Mouse (Mus musculus): ENCODE measurements around the gene Daxx. TPM values are rescaled to one million over a fixed set of nuclear protein-coding genes. Genes with fewer than 3 reads are reported as not detected.
A peak's percentile ranks its signal among the peaks of the same experiment; 100 is the strongest.

Daxx gene
- polyA plus RNA-seq, 1 experiment: 43.8 TPM

DNA sequence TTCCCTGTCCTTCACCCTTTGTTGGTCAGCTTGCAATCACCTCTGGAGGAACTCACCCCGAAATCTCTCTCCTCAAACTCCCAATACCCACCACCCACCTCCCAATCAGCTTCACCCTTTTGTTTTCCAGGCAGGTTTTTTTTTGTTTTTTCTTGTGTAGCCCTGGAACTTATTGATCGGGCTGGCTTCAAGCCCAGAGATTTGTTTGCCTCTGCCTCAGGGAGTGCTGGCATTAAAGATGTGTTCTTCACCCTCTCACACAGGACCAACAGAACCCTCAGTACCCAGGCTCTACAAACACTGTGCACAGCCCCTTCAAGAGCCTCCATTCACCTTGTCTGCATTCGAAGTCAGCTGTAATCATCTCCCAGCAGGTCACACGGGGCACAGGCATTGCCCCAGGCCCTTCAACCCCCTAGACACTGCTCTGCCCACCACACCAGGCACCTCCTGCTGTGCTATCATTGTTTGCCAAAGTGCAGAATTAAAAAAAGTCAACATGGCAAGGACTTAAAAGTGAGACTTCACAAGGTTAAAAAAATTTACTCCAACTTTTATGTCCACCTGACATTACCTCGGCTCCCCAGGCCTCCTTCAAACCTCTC, 44.8 kb downstream of the Daxx start:
- TF ChIP-seq CTCF (IDR thresholded peaks at IDR 0.05; ENCODE audit: borderline replicate concordance, extremely low read depth, insufficient read depth, insufficient read length) (no peak), POLR2A (IDR thresholded peaks at IDR 0.05; ENCODE audit: borderline replicate concordance, extremely low read depth, insufficient read depth, insufficient read length, poor library complexity, severe bottlenecking) (no peak)
- no peak for DNase-seq (ENCODE audit: low read depth)

DNA sequence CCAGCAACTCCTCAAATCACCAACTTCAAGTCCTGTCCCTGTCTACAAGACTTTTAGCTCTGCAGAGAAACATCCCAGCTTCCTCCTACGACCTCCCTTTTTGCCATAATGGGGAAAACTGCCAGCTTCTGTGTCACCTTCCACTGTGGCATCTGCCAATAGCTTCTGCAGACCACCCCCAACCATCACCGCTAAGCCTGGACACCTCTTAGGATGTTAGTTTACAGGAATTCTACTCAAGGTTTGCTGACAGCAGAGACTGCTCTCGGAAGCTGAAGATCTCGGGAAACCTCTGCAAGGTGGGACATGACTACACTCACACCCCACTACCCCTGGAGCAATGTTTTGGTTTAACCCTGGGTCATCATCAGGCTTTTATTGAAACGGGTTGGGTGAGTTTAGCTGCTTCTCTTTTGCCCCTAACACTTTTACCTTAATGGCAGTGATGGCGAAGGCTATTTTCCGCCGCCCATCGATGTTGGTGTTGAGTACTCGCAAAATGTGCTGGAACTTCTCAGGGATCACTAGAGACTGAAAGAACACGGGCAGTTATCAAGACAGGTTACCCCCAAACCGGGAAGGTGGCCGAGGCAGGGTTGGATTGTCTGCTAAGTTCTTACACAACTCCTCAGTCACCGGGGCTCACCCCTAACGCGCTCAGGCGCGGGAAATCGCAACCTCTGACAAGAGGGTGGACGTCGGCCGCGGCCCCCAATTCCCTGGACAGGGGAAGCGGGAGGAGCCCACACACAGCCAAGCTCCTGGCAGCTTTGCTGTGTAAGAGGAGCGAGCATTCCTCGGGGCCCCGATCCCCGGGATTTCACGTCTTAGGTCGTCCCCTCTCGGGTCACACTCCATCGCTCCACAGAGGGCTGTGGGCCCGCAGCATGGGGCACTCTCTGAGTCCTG, 45.7 kb downstream of the Daxx start:
- no peak for DNase-seq (ENCODE audit: low read depth)
- no peak for TF ChIP-seq CTCF (IDR thresholded peaks at IDR 0.05; ENCODE audit: borderline replicate concordance, extremely low read depth, insufficient read depth, insufficient read length)

- TF ChIP-seq CTCF (IDR thresholded peaks at IDR 0.05; ENCODE audit: borderline replicate concordance, extremely low read depth, insufficient read depth, insufficient read length) (0 out of 2 replicates have a peak, but pooled peaks have one; percentile 25), POLR2A (IDR thresholded peaks at IDR 0.05; ENCODE audit: borderline replicate concordance, extremely low read depth, insufficient read depth, insufficient read length, poor library complexity, severe bottlenecking) (peak; percentile 83; the same call in 1 of the 2 replicates)
- DNase-seq (ENCODE audit: low read depth): peak; percentile 99
Measured at GRCm38 (mm10) chr17:33955555-33956214, 46.5 kb downstream of the Daxx start, which contains the start of the genes Vps52 and Rps18. Gene Vps52 (plus strand): TSS chr17:33955812. Gene Rps18 (minus strand): TSS chr17:33956001.

DNA sequence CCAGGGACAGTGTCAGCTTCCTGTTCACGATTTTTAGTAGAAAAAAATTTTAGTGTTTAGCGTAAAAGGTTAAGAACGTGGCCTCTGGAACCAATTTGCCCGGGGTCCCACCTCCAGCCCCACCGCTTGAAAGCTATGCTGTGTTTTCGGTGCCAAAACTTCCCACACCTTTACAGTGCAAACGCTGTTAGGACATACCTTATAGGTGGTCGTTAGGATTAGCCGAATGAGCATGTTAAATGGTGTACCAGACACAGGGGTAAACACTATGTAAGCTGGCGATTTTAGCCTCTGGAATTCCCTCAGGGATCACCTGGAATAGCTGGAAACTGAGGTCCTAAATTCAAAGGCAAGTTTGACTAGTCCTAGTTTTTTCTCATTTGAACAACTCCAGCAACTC, 47.1 kb downstream of the Daxx start:
- no peak for TF ChIP-seq POLR2A (IDR thresholded peaks at IDR 0.05; ENCODE audit: borderline replicate concordance, extremely low read depth, insufficient read depth, insufficient read length, poor library complexity, severe bottlenecking)
- DNase-seq (ENCODE audit: low read depth): no peak

DNA sequence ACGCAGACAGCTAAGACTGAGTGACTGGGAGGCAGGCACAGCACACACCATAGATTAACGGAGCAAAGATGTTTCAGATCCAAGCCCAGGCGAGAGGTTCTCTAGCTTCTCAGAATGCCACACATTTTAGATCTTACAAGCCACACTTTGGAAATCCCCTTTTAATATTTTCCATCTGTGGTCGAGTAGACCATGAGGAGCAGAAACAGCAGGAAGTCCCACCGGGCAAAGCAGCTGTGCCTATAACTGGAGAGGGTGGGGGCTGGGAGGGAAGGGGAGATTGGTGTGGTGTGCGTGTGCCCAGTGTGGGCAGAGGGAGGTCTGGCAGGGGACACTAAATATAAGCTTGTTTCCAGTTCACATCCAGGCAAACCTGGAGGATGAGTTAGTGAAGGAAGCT, 48.3 kb downstream of the Daxx start:
- no peak for DNase-seq (ENCODE audit: low read depth)
- TF ChIP-seq CTCF (IDR thresholded peaks at IDR 0.05; ENCODE audit: borderline replicate concordance, extremely low read depth, insufficient read depth, insufficient read length): no peak
- no peak for TF ChIP-seq POLR2A (IDR thresholded peaks at IDR 0.05; ENCODE audit: borderline replicate concordance, extremely low read depth, insufficient read depth, insufficient read length, poor library complexity, severe bottlenecking)

DNA sequence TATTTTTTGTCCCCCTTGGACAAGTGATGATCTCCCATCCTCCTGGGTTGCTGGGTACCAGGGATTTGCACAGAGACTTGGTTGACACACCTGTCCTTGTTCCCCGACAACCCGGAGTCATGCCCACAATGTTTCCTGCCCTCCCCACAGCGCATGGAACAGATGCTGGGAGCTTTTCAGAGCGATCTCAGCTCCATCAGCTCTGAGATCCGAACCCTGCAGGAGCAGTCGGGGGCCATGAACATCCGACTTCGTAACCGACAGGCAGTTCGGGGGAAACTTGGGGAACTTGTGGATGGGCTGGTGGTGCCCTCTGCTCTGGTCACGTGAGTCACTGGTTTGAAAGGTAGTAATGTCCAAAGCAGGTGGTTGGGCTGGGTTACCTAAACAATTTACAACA, 49.2 kb downstream of the Daxx start:
- no peak for DNase-seq (ENCODE audit: low read depth)

DNA sequence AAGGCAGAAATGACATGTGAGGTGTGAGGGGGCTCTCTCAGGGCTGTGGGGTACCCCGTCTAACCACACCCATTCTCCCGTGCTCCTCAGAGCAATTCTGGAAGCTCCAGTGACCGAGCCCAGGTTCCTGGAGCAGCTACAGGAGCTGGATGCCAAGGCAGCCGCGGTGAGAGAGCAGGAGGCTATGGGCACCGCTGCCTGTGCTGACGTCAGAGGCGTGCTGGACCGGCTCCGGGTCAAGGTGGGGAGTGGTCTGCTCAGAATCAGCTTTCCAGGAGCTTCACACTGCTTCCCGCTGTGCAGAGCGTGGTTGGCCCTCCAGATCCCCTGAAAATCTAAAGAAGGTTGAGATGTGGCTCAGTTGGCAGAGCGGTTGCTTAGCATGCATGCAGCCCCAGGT, 49.9 kb downstream of the Daxx start:
- TF ChIP-seq CTCF (IDR thresholded peaks at IDR 0.05; ENCODE audit: borderline replicate concordance, extremely low read depth, insufficient read depth, insufficient read length) (no peak), POLR2A (IDR thresholded peaks at IDR 0.05; ENCODE audit: borderline replicate concordance, extremely low read depth, insufficient read depth, insufficient read length, poor library complexity, severe bottlenecking) (no peak)
- no peak for DNase-seq (ENCODE audit: low read depth)

More for the DNA sequence above, 49.2 kb downstream of the Daxx start:
- TF ChIP-seq POLR2A (IDR thresholded peaks at IDR 0.05; ENCODE audit: borderline replicate concordance, extremely low read depth, insufficient read depth, insufficient read length, poor library complexity, severe bottlenecking) (no peak), CTCF (IDR thresholded peaks at IDR 0.05; ENCODE audit: borderline replicate concordance, extremely low read depth, insufficient read depth, insufficient read length) (no peak)

DNA sequence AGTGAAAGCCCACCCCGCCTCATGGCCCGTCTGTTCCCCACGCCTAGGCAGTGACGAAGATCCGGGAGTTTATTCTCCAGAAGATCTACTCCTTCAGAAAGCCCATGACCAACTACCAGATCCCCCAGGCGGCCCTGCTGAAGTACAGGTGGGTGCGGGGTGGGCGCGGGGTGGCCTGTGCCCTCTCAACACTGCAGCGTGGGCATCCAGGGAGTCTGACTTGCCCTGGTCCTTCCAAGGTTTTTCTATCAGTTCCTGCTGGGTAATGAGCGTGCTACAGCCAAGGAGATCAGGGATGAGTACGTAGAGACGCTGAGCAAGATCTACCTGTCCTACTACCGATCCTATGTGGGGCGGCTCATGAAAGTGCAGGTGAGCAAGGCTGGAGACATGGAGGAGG, 50.7 kb downstream of the Daxx start:
- no peak for DNase-seq (ENCODE audit: low read depth)
- no peak for TF ChIP-seq POLR2A (IDR thresholded peaks at IDR 0.05; ENCODE audit: borderline replicate concordance, extremely low read depth, insufficient read depth, insufficient read length, poor library complexity, severe bottlenecking)
- TF ChIP-seq CTCF (IDR thresholded peaks at IDR 0.05; ENCODE audit: borderline replicate concordance, extremely low read depth, insufficient read depth, insufficient read length): no peak

GRCm38 (mm10) chr17:33962876-33963275, 53.7 kb downstream of the Daxx start:
- no peak for TF ChIP-seq POLR2A (IDR thresholded peaks at IDR 0.05; ENCODE audit: borderline replicate concordance, extremely low read depth, insufficient read depth, insufficient read length, poor library complexity, severe bottlenecking)
- TF ChIP-seq CTCF (IDR thresholded peaks at IDR 0.05; ENCODE audit: borderline replicate concordance, extremely low read depth, insufficient read depth, insufficient read length): no peak
- DNase-seq (ENCODE audit: low read depth): no peak

Other genes with a start within 250 kb of the Daxx start
- 206 and 243 TPM in 2 replicates for gene Hnrnpm, start 222.6 kb upstream of the Daxx start, polyA plus RNA-seq (2012; rRNA removed)
- gene March2, start 190.7 kb upstream of the Daxx start, polyA plus RNA-seq (2012; rRNA removed): 59.3 and 65.7 TPM in 2 replicates
- 633 and 642 TPM in 2 replicates for gene Rab11b, start 148.9 kb upstream of the Daxx start, polyA plus RNA-seq (2012; rRNA removed)
- gene Angptl4, start 127.6 kb upstream of the Daxx start, polyA plus RNA-seq (2012; rRNA removed): 9.8 and 10.6 TPM in 2 replicates
- 50.7 and 61.9 TPM in 2 replicates for gene Kank3, start 98.9 kb upstream of the Daxx start, polyA plus RNA-seq (2012; rRNA removed)
- 1,048 and 1,174 TPM in 2 replicates for gene Rps28, start 84.9 kb upstream of the Daxx start, polyA plus RNA-seq (2012; rRNA removed)
- gene Ndufa7, start 84.8 kb upstream of the Daxx start, polyA plus RNA-seq (2012; rRNA removed): 327 and 425 TPM in 2 replicates
- 41.6 and 49.6 TPM in 2 replicates for gene Cd320, start 66.3 kb upstream of the Daxx start, polyA plus RNA-seq (2012; rRNA removed)
- gene Gm7029, start 35.6 kb upstream of the Daxx start, polyA plus RNA-seq (2012; rRNA removed): not detected in 2 replicates
- 18.5 and 32.3 TPM in 2 replicates for gene Kifc1, start 18.8 kb upstream of the Daxx start, polyA plus RNA-seq (2012; rRNA removed)
- gene Platr17, start 4.3 kb upstream of the Daxx start, polyA plus RNA-seq (2012; rRNA removed): 0.30 and 0.38 TPM in 2 replicates
- gene Tapbp, start 6.5 kb downstream of the Daxx start, polyA plus RNA-seq (2012; rRNA removed): 17.4 and 22.8 TPM in 2 replicates
- gene Zbtb22, start 6.5 kb downstream of the Daxx start, polyA plus RNA-seq (2012; rRNA removed): 35.8 and 43.6 TPM in 2 replicates
- 184 and 285 TPM in 2 replicates for gene Rgl2, start 20.1 kb downstream of the Daxx start, polyA plus RNA-seq (2012; rRNA removed)
- gene Pfdn6, start 30.9 kb downstream of the Daxx start, polyA plus RNA-seq (2012; rRNA removed): 85.7 and 97.5 TPM in 2 replicates
- gene Wdr46, start 31.2 kb downstream of the Daxx start, polyA plus RNA-seq (2012; rRNA removed): 22.8 and 29.3 TPM in 2 replicates
- 9.9 and 11.1 TPM in 2 replicates for gene B3galt4, start 42.1 kb downstream of the Daxx start, polyA plus RNA-seq (2012; rRNA removed)
- gene Vps52, start 46.4 kb downstream of the Daxx start, polyA plus RNA-seq (2012; rRNA removed): 71.7 and 72.8 TPM in 2 replicates
- 744 and 771 TPM in 2 replicates for gene Rps18, start 46.6 kb downstream of the Daxx start, polyA plus RNA-seq (2012; rRNA removed)
- gene H2-K1, start 90.9 kb downstream of the Daxx start, polyA plus RNA-seq (2012; rRNA removed): 20.4 and 20.5 TPM in 2 replicates
- gene Ring1, start 115.3 kb downstream of the Daxx start, polyA plus RNA-seq (2012; rRNA removed): 58.8 and 68.8 TPM in 2 replicates
- gene H2-Ke6, start 118.6 kb downstream of the Daxx start, polyA plus RNA-seq (2012; rRNA removed): 88.8 and 156 TPM in 2 replicates
- gene Slc39a7, start 122.3 kb downstream of the Daxx start, polyA plus RNA-seq (2012; rRNA removed): 133 and 138 TPM in 2 replicates
- 83.9 and 97.4 TPM in 2 replicates for gene Rxrb, start 122.4 kb downstream of the Daxx start, polyA plus RNA-seq (2012; rRNA removed)
- 11.5 and 11.8 TPM in 2 replicates for gene Col11a2, start 130.0 kb downstream of the Daxx start, polyA plus RNA-seq (2012; rRNA removed)
- gene H2-Oa, start 182.9 kb downstream of the Daxx start, polyA plus RNA-seq (2012; rRNA removed): 0.07 and 0.20 TPM in 2 replicates
- 12.0 and 16.4 TPM in 2 replicates for gene H2-DMa, start 210.1 kb downstream of the Daxx start, polyA plus RNA-seq (2012; rRNA removed)
- 186 and 256 TPM in 2 replicates for gene Brd2, start 213.2 kb downstream of the Daxx start, polyA plus RNA-seq (2012; rRNA removed)
- 0.18 and 0.40 TPM in 2 replicates for gene H2-DMb2, start 233.9 kb downstream of the Daxx start, polyA plus RNA-seq (2012; rRNA removed)
- gene H2-DMb1, start 243.7 kb downstream of the Daxx start, polyA plus RNA-seq (2012; rRNA removed): 0.82 and 1.1 TPM in 2 replicates

All from brain, embryonic 14.5 days (tissue).